ENCODE assay signal across 8 mouse cellular contexts in genomic region chr9:37114286-37115267, GRCm38 (mm10). TPM values are rescaled to one million over a fixed set of nuclear protein-coding genes. Genes with fewer than 3 reads are reported as not detected.
DNase-seq lines count a peak whose midpoint lies in the region; ATAC-seq lines count a peak whose summit lies in the region.

No protein-coding gene starts in this region.

- H3K4me2 ChIP-seq in lung, embryonic 16.5 days (ENCODE audit: low read depth, low read length): no peak overlapping the region
- no peak overlapping the region for H3K4me2 ChIP-seq in stomach, embryonic 14.5 days (replicated peaks; ENCODE audit: low read depth, low read length)

- no peaks in the 10 kb centered on the region for H3K4me1 ChIP-seq in lung, embryonic 16.5 days (replicated peaks; ENCODE audit: control insufficient read depth, insufficient read depth, low read length)
- peaks cover 37% of the 10 kb centered on the region for H3K4me1 ChIP-seq in limb, embryonic 10.5 days
- H3K4me1 ChIP-seq in stomach, embryonic 14.5 days (ENCODE audit: control insufficient read depth, insufficient read depth, low read length): peaks cover 9% of the 10 kb centered on the region; the same call in 1 of the 2 replicates

- no peaks in the 10 kb centered on the region for H3K27me3 ChIP-seq in lung, embryonic 16.5 days (ENCODE audit: control insufficient read depth, insufficient read depth, low read depth, low read length)
- H3K27me3 ChIP-seq in limb, embryonic 10.5 days (ENCODE audit: low read depth, poor library complexity, severe bottlenecking): peaks cover 90% of the 10 kb centered on the region
- H3K27me3 ChIP-seq in stomach, embryonic 14.5 days (ENCODE audit: control insufficient read depth, insufficient read depth, low read length): no peaks in the 10 kb centered on the region

- H3K9me3 ChIP-seq in lung, embryonic 16.5 days (ENCODE audit: control insufficient read depth, low read length): no peaks in the 10 kb centered on the region
- H3K9me3 ChIP-seq in limb, embryonic 10.5 days (replicated peaks): no peaks in the 10 kb centered on the region
- no peaks in the 10 kb centered on the region for H3K9me3 ChIP-seq in stomach, embryonic 14.5 days (ENCODE audit: control insufficient read depth, low read depth, low read length)

- peak; percentile 41 for DNase-seq in gastrocnemius, postnatal 25 days
- DNase-seq in gastrocnemius, postnatal 36 days: no peak
- DNase-seq in lung, postnatal 14 days: no peak
- DNase-seq in limb, embryonic 10.5 days (ENCODE audit: low spot score): no peak
- DNase-seq in adrenal gland, postnatal 25 days: no peak
- no peak for DNase-seq in frontal cortex, postnatal 25 days (ENCODE audit: low spot score in 2 of 2)

- peak; percentile 54; the same call in 1 of the 2 replicates for ATAC-seq in lung, embryonic 16.5 days (ENCODE audit: low read depth)
- peak; percentile 46; the same call in 1 of the 2 replicates for ATAC-seq in stomach, embryonic 14.5 days (ENCODE audit: insufficient number of reproducible peaks, insufficient read depth, low FRiP score, low read depth)

- no peaks in the 10 kb centered on the region for H3K36me3 ChIP-seq in lung, embryonic 16.5 days (ENCODE audit: control insufficient read depth, insufficient read depth, low read length)
- H3K36me3 ChIP-seq in limb, embryonic 10.5 days: no peaks in the 10 kb centered on the region
- no peaks in the 10 kb centered on the region for H3K36me3 ChIP-seq in stomach, embryonic 14.5 days (ENCODE audit: control insufficient read depth, insufficient read depth, low read length)

- no peak overlapping the region for H3K27ac ChIP-seq in lung, embryonic 16.5 days (ENCODE audit: low read length)
- peak overlapping the region; percentile 75 for H3K27ac ChIP-seq in limb, embryonic 10.5 days
- no peak overlapping the region for H3K27ac ChIP-seq in stomach, embryonic 14.5 days (ENCODE audit: low read length)

- intact Hi-C loops in gastrocnemius, postnatal 36 days (cut with DNase I): loop anchor here (5.0 kb wide), 1 partner anchor 142 kb away; no protein-coding TSS in a partner anchor

- H3K9ac ChIP-seq in lung, embryonic 16.5 days (ENCODE audit: low read length): no peak overlapping the region
- no peak overlapping the region for H3K9ac ChIP-seq in stomach, embryonic 14.5 days (replicated peaks; ENCODE audit: low read depth, low read length)

- no peak overlapping the region for H3K4me3 ChIP-seq in lung, embryonic 16.5 days (ENCODE audit: low read length)
- no peak overlapping the region for H3K4me3 ChIP-seq in limb, embryonic 10.5 days
- H3K4me3 ChIP-seq in stomach, embryonic 14.5 days (ENCODE audit: low read depth, low read length): no peak overlapping the region

- WGBS in lung, embryonic 16.5 days: 35% methylated on average over 9 of the region's 9 CpGs
- WGBS in limb, embryonic 10.5 days: 44% methylated on average over 9 of the region's 9 CpGs
- WGBS in stomach, embryonic 14.5 days: 34% methylated on average over 9 of the region's 9 CpGs

RNA-seq across cellular contexts. Expression of gene Pknox2, which starts 32.6 kb away (rescaled TPM):
- total RNA-seq in gastrocnemius, postnatal 25 days (2021): 10 to 100 TPM; 30.1 to 31.4 TPM
- 10 to 100 TPM; 31.1 to 43.3 TPM for total RNA-seq in gastrocnemius, postnatal 36 days (2021)
- polyA plus RNA-seq in lung, embryonic 16.5 days (2015; fragmentation: Nextera tagmentation; extraction: Ambion mirVana): 11.7 and 12.8 TPM in 2 replicates
- 6.2 and 11.7 TPM in 2 replicates for polyA plus RNA-seq in limb, embryonic 10.5 days (2016; fragmentation: Nextera tagmentation; extraction: Ambion mirVana)
- polyA plus RNA-seq in stomach, embryonic 14.5 days (2014; fragmentation: Nextera tagmentation; extraction: Ambion mirVana): 6.1 and 7.5 TPM in 2 replicates
- total RNA-seq in adrenal gland, postnatal 25 days (2021): 1.9 and 2.2 TPM in 2 replicates
